Mouse (Mus musculus): ENCODE measurements around the gene Myom1. TPM values are rescaled to one million over a fixed set of nuclear protein-coding genes. Genes with fewer than 3 reads are reported as not detected.

Myom1 gene
- polyA plus RNA-seq, 1 experiment from 2014 or later, result 1.3 TPM

DNA sequence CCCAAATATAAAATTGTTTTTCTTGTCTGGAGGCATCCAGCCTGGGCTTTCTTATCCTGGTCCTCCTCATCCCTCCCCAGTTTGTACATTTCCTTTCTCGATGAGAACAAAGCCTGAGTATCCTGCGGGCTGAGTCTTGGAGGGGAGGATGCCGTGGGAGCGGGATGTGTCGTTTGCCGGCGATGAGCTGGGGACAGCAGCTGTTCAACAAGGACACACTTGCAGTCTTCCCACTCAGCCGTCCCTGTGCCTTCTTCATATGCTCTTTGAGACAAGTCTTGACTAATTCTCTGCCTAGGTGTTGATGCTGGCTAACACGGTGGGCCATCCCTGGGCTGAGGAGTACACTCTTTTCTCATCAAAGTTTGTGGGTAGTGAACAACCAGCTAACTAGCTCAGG, 166.4 kb downstream of the Myom1 start:
- no peak for ATAC-seq
- Histone ChIP-seq H3K4me2 (no peak overlapping the region), H3K4me3 (no peak overlapping the region), H3K36me3 (ENCODE audit: poor library complexity, severe bottlenecking) (no peaks in the 10 kb centered on the region), H3K27ac (no peak overlapping the region), H3K4me1 (no peaks in the 10 kb centered on the region), H3K9me3 (replicated peaks) (no peaks in the 10 kb centered on the region), H3K27me3 (no peaks in the 10 kb centered on the region), H3K9ac (no peak overlapping the region)
- 70% methylated on average over 9 of the region's 9 CpGs for WGBS

DNA sequence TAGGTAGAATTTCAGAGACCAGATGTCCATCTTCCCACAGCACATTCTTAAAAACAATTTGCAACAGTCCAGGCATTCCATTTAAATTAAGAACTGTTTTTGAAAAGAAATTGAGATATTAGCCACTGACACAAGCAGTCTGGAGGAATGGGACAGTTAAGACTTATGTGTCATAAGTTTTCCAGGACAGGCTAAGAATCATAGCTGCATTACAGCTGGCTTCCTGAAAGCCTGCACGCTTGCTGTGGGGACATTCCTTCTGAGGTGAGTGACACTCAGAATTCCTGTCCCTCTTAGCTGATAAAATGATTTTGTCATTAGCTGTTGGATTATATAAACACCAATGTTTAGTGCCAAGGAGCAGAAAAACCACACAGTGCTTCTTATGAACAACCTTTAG, 167.2 kb downstream of the Myom1 start:
- Histone ChIP-seq H3K4me2 (no peak overlapping the region), H3K4me1 (no peaks in the 10 kb centered on the region), H3K27me3 (no peaks in the 10 kb centered on the region), H3K9ac (no peak overlapping the region), H3K9me3 (replicated peaks) (no peaks in the 10 kb centered on the region), H3K4me3 (no peak overlapping the region), H3K36me3 (ENCODE audit: poor library complexity, severe bottlenecking) (no peaks in the 10 kb centered on the region), H3K27ac (no peak overlapping the region)
- no peak for ATAC-seq
- 88% methylated on average over 1 of the region's 1 CpGs for WGBS

DNA sequence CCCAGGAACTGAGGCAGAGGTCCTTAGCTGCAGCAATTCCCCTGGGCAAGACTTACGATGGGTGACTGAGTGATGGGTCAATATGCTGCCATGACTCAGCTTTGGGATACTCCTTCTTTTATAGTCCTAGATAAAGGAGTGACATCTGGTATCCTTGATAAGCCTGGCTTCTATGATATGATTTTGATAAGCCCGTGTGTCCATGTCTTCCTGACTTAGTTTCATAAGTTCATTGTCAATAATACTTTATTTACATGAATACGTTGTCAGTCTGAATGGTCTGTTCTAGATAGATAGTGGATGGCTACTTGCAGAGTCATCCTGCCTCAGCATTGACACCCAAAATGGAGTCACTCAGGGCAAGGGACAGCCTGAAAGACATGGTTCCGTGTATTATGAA, 168.7 kb downstream of the Myom1 start:
- Histone ChIP-seq H3K4me1 (no peaks in the 10 kb centered on the region), H3K4me2 (no peak overlapping the region), H3K4me3 (no peak overlapping the region), H3K27me3 (no peaks in the 10 kb centered on the region), H3K27ac (no peak overlapping the region), H3K36me3 (ENCODE audit: poor library complexity, severe bottlenecking) (no peaks in the 10 kb centered on the region), H3K9me3 (replicated peaks) (no peaks in the 10 kb centered on the region), H3K9ac (no peak overlapping the region)
- WGBS, result 91% methylated on average over 4 of the region's 4 CpGs
- no peak for ATAC-seq

Other genes with a start within 250 kb of the Myom1 start
- gene Tgif1, start 149.1 kb upstream of the Myom1 start, polyA plus RNA-seq (2015; fragmentation: Nextera tagmentation; extraction: Ambion mirVana), result 24.0 and 33.0 TPM in 2 replicates
- gene Myl12a, start 245 bp downstream of the Myom1 start, polyA plus RNA-seq (2015; fragmentation: Nextera tagmentation; extraction: Ambion mirVana), result 189 and 196 TPM in 2 replicates
- 34.1 and 37.5 TPM in 2 replicates for gene Lpin2, start 179.9 kb downstream of the Myom1 start, polyA plus RNA-seq (2015; fragmentation: Nextera tagmentation; extraction: Ambion mirVana)

All from forebrain, embryonic 13.5 days (tissue).